Mouse (Mus musculus): ENCODE results near the gene Panx2.

The Panx2 gene

GRCm38 (mm10) chr15:89059161-89059931 is at the start of gene Panx2:
TSS of gene Panx2 (plus strand) at chr15:89059734.
- no peak for DNase-seq

- DNase-seq, result no peak
These were observed 42.8 kb upstream of the Panx2 start for GRCm38 (mm10) chr15:89016722-89017121.

GRCm38 (mm10) chr15:89020085-89020484 is 39.4 kb upstream of the Panx2 start:
- DNase-seq, result no peak

- DNase-seq, result no peak
These were observed 39.0 kb upstream of the Panx2 start for GRCm38 (mm10) chr15:89020492-89020891.

- DNase-seq, result no peak
These were observed 15.2 kb upstream of the Panx2 start for GRCm38 (mm10) chr15:89044381-89044780.

- DNase-seq, result no peak
These were observed 13.2 kb upstream of the Panx2 start for GRCm38 (mm10) chr15:89046356-89046755.

GRCm38 (mm10) chr15:89054666-89055065 is 4.9 kb upstream of the Panx2 start:
- no peak for DNase-seq

GRCm38 (mm10) chr15:89058736-89059135 is 798 bp upstream of the Panx2 start:
- DNase-seq, result no peak

- DNase-seq, result no peak
These were observed 623 bp downstream of the Panx2 start for GRCm38 (mm10) chr15:89060032-89060681.

- DNase-seq, result no peak
These were observed 1.4 kb downstream of the Panx2 start for GRCm38 (mm10) chr15:89060811-89061460.

- DNase-seq, result no peak
These were observed 2.4 kb downstream of the Panx2 start for GRCm38 (mm10) chr15:89061761-89062517.

GRCm38 (mm10) chr15:89062518-89062910 is 3.0 kb downstream of the Panx2 start:
- no peak for DNase-seq

- DNase-seq, result no peak
These were observed 3.5 kb downstream of the Panx2 start for GRCm38 (mm10) chr15:89063001-89063400.

GRCm38 (mm10) chr15:89063536-89063935 is 4.0 kb downstream of the Panx2 start:
- DNase-seq, result no peak

- no peak for DNase-seq
These were observed 5.4 kb downstream of the Panx2 start for GRCm38 (mm10) chr15:89064891-89065290.

- DNase-seq, result no peak
These were observed 8.1 kb downstream of the Panx2 start for GRCm38 (mm10) chr15:89067609-89068008.

- no peak for DNase-seq
These were observed 8.7 kb downstream of the Panx2 start for GRCm38 (mm10) chr15:89068226-89068625.

- DNase-seq, result no peak
These were observed 9.9 kb downstream of the Panx2 start for GRCm38 (mm10) chr15:89069336-89069840.

GRCm38 (mm10) chr15:89070606-89071005 is 11.1 kb downstream of the Panx2 start:
- no peak for DNase-seq

GRCm38 (mm10) chr15:89073993-89074603 is 14.6 kb downstream of the Panx2 start:
- DNase-seq, result no peak

- peak in 1 of 2 experiments; percentile 27 for DNase-seq
These were observed 15.3 kb downstream of the Panx2 start, which contains the start of gene Trabd for GRCm38 (mm10) chr15:89074613-89075477. TSS of gene Trabd (plus strand) at chr15:89075124.

Data from kidney, adult 8-10 months (tissue).